Mouse (Mus musculus) lung, postnatal 0 days (tissue): ENCODE measurements around the gene Dnajc30.

Experiments used
- CTCF ChIP-seq: IDR thresholded peaks from 2 replicates; pipeline ENCODE4 v1.5.1; 2016; ENCODE audit warnings: antibody characterized with exemption, mild to moderate bottlenecking
- EP300 ChIP-seq: IDR thresholded peaks from 2 replicates; pipeline ENCODE4 v1.6.1; 2016; ENCODE audit warnings: antibody characterized with exemption, mild to moderate bottlenecking, control low read depth

GRCm38 (mm10) chr5:135073349-135074150 lies 9.5 kb downstream of the Dnajc30 start:
- TF ChIP-seq CTCF (no peak), EP300 (no peak)
